Mouse (Mus musculus) layer of hippocampus, postnatal 36 days (tissue): Measurements from ENCODE around the gene Ihh. TPM values are rescaled to one million over a fixed set of nuclear protein-coding genes. Genes with fewer than 3 reads are reported as not detected.

Experiments used
- DNase-seq, 2 experiments: peaks; one replicate each; pipeline ENCODE4 v3.0.0; 2022
- microRNA-seq, 2 experiments: library from miRNA; unstranded; fragments of <30 nt; microRNA quantifications; one replicate each; pipeline ENCODE4 v1.2.0; 2021
- total RNA-seq, 2 experiments: library from RNA; stranded (reverse); gene quantifications; 2 replicates each; pipeline ENCODE4 v1.2.3; 2021

Ihh gene
- total RNA-seq, 2 experiments from 2014 or later, result 0.30 to 0.32 TPM

DNA sequence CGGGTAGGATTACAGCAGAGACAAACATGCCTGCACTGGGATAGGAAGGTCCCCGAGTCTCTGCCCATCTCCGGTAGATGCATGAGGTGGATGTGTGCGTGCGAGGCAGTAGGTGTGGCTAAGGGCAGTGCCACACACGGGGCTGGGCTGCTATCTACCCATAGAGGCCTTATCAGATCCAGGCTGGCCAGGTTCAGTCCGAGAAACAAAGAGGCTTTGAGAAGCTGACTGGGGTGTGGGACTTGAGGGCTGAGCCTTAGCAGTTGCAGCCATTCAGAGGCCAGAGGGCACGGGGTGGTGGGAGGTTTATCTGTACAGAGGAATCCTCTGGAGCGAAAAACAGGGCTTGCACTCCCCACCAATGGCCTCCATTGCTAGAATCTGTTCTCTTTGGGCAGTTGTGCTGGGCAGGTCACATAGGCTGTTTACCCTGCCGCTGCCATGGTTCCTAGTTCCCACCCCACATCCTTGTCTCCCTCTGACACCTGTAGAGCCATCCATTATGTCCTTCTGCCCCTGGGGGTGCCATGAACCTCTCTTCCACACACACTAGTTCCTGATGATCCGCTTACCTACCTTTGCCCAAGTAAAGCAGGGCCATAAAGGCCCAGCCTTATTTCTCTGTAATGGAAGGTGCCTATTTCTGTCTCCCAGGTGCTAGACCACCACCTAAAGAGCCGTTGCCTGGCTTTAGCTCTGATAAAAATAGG is 9.7 kb downstream of the Ihh start:
- no peak for DNase-seq

DNA sequence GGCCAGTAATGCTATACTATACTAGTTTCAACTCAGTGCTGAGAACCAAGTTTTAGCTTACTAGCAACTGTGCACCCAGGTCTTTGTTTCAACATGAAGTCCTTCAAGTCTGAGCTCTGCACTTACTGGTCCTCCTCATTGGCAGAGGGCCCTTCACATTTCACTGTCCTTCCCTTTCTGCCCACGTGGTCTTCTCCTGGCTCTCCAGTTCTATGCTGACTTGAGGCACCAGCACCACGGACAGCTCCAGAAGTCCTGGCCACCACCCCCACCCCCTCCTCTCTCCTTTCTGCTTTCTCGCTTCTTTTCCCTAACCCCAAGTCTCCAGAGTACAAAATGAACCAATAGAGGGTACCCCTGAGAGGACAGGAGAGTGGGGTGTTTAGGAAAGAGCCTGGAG is 11.7 kb downstream of the Ihh start:
- no peak for DNase-seq

DNA sequence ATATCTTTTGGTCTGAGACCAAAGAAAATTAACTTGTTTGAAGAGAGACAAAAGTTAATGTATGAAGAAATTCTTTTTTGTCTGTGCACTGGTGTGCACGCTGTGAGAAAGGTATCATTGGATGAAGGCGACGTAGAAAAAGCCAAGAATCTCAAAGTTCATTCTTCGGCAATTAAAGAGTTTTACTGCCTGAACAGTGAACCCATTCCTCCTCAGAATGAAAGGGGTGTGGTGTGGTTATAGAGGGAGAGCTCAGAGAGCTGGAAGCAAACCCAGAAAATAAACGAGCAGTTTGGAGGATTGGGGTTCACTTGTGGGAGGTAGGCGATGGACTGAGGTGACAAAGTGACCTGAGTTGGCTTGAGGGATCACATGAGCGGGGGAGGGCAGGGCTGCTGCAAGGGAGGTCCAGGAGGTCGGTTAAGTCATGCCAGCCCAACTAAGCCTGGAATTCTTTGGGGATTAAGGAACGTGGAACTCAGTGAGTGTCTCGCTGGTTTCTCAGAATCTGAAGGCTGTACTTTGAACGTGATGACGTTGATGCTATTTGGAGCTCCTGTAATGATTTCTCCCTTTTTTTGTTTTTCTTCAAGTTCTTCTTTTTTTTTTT is 15.1 kb downstream of the Ihh start:
- no peak for DNase-seq

DNA sequence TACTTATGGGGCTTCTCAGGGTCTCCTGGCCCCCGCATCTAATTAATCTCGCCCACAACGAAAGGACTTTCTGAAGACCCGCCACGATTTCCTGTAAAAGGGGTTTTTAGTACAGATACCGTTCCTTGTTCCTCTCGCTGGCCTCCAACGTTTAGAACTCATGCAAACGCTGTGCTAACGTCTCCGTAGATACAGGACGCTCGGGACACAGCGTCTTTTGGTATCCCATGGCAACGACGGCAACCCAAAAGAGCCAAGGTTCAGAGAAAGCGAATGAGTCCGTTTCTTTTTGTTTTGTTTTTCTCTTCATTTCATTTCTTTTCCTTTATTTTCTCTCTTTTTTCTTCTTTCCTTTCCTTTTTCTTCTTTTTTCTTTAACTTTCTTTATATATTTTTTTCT is 16.1 kb downstream of the Ihh start, which contains the start of gene Cfap65:
TSS of gene Cfap65 (minus strand) at position 198 of the 400 bp plus-strand sequence.
- DNase-seq, result peak; percentile 54 to 60

DNA sequence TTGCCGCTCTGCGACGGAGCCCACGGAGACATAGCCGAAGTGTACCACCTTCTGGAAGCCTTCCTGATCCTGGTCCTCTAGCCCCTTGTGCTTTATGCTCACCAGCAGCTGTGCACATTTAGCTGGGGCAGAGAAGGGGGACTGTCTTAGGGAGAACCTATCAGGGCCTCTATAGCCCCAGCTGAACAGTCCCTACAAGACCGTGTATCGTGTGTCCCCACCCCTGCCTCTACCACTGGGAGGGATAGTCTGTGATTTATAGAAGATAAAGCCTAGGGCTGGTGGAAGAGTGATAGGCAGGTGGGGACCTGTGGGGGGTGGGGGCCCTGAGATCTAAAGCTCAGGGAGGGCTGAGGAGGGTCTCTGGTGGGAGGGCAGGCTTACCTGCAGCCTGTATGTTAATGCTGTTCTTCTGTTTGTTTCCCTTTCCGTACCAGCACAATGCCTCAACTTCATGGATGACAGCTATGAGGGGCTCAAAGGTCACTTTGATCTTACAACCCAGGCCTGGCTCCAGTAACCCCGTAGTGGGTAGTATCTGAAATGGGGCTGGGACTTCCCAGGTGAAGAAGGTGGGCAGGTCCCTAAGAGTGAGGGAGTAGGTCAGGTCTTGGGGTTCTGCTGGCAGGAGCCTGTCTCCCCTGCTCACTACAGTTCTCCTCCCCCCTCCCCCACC is 23.7 kb downstream of the Ihh start:
- no peak for DNase-seq

DNA sequence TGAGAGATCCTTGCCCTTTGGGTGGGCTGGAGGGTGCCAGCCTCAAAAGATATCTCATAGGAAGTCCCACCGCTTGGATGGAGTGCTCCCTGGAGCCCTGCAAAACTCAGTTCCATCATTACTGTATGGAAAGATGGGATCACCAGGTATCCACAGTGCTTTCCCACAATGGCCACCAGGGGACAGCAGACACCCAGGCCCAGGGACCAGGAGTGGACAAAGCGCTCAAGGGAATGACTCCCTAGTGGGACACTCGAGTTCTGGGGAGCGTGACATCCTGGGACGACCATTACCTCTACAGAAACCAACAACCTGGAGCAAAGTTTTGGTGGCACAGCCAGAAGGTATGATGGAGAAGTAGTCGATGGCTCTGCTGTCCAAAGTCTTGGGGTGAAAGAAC is 24.8 kb downstream of the Ihh start:
- peak in 1 of 2 experiments; percentile 37 for DNase-seq

DNA sequence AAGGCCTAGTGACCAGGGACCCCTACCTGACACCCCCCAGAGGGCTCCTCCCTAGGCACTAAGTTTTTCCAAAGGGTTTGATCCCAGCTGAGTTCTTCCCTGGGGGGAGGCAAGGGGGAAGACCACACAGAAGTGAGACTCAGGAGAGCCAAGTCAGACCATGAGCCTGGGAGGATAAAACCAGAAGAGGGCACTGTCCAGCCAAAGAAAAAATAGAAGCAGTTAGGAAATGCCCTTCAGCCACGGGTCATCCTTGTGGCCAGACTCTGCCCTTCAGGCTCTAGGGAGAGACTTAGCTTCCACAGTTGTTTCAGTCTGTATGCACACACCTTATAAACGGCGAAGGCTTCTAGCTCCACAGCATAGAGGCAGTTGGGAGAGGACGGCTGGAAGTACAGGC is 27.0 kb downstream of the Ihh start:
- DNase-seq, result no peak

DNA sequence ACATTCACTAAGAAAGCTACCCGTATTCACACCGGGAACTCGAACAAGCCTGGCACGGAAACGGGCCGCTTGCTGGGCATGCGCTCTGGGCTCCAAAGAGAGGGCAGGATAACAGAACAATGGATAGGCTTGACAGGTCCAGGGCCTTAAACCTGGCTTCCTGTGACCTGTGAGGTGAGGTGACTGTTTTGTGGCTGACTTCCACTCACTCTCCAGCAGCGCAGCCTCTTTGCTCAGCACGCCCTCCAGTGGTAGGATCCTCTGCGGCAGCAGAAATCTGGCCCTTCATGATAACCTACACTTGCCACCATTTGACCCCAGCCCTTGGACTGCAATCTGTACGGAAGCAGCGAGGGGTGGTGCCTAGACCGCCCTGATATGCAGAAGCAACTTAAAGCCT is 35.8 kb downstream of the Ihh start:
- no peak for DNase-seq

DNA sequence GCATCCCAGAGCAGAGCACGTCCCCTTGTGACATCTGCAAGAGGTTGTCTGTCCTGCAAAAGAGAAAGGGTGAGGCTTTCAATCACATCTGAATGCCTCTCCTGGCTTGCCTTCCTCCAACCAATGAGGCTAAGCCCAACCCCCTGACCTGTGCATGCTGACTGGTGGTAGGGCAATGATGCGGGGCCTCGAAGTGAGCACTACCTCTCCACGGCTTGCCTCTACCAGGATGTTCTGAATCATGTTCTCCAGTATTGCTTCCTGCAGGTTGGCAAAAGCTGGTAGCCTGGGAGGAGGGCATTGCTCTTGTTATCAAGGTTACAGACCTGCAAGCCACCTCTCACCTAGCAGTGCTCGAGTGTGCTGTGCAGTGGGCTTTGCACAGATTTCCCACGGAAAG is 49.3 kb downstream of the Ihh start:
- no peak for DNase-seq

DNA sequence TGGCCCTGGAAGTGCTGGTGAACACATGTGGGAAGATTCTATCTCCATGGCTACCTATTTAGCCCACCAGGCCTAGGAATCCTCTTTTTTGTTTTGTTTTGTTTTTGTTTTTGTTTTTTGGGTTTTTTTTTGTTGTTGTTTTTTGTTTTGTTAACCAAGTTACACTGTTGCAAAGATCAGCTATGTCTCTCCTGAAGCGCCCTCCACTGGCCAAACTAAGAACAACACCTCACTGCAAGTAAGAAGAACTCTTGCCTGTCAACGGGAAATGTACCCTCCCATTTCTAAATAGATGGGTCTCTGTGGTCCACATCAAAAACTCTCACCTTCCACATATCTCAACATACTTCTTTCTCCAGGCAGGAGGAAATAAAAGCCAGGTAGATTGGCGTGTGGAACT is 49.8 kb downstream of the Ihh start:
- peak in 1 of 2 experiments; percentile 58 for DNase-seq

DNA sequence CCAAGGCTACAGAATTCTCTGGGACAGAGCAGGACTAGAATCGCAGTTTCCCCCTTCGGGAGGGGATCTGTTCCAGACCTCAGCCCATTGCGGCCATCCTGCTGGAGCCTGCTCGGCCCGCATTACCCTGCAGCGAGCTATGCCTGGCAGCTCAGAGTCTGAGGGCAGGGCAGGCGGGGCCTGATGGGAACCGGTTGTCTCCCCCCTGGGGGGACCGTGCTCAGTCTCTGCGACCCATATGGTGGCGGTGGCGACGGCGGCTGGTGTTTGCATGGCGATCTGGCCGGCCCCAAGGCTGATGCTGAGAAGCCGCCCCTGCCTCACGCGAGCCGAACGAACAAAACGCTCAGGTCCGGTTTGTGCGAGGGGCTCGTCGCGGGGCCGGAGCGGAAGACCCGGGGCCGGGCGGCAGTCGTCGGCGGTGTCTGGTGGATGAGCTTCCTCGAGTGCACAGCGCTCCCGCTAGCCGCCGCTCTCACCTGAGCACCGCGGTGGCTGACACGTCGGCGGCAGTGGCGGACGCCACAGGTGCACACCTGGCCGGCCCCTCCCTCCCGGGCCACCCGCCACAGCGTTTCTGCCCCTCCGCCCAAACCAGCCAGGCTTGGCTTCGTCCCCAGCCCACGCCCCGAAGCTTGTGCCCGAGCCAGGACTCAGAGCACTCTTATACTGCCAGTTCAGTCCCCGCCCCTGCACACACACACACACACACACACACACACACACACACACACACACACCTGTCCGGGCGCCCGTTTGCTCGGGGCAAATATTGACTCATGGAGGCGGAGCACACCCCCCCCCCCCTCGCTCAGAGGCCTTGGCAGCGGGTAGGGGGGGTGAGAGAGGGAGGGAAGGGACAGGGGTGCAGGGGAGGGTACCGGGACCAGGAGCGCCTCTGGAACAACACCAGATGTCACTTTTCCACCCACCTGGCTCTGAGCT is 50.9 kb downstream of the Ihh start:
- no peak for DNase-seq

DNA sequence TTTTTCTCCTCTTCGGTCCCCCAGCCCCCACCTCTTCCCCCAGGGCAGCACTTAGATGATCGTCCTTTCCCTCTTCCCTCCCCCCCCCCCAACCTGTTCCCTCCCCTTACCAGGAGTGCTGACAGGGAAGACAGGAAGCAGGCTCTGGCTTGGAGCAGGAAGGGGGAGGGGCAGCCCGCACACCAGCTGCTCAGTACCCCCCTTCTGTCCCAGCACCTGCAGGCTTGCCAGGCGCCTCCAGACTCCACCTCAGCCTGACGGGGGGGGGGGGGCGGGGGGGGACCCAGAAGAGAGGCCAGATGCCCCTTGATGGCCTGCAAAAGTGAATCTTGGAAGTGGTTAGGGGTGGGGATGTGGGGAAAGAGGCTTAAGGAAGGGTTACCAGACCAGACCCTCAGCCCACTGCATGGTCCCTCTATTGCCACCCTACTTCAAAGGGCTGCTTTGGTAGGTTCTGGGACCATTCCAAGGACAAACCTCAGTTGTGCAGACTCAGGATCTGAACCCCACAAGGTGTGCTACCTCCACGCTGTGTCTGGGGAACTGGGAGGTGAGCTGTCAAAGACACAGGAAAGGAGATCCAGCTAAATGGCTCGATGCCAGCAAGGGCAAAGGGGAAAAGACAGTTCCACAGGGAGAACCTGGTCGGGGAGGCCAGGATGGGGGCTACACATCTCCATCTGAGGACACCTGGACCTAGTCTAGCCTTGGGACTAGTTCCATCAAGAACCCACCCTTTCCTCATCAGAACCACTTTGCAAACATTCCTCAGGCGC is 52.6 kb downstream of the Ihh start:
- no peak for DNase-seq

DNA sequence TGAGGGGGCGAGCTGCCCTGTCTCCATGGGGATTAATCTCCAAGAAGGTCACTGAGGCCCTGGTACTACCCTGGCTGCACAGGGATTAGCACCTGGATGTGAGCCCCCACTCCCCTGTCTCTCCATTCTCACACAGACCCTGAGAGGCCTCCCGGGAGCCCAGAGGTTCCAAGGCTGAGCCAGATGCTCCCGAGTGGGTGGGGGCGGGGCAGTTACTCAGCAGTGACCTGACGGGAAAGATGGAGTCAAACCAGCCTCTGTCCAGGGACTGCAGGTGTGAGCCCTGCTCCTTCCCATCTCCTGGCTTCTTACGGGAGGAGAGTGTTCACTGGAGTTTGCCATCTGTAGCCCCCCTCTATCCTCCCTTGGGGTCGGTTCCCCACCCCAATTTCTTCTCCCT is 53.5 kb downstream of the Ihh start:
- DNase-seq, result no peak

Small RNA genes lying within 50 kb of the gene (microRNA-seq; reads per million reads assigned to microRNA genes)
- gene Mir375, result 303 to 396 reads per million in 2 experiments

Other genes with a start within 250 kb of the Ihh start
- 1 to 10 TPM; 1.5 to 1.7 TPM for gene Cyp27a1, start 238.1 kb downstream of the Ihh start, total RNA-seq
- gene Prkag3, start 202.5 kb downstream of the Ihh start, total RNA-seq, result not detected
- gene Wnt6, start 179.8 kb downstream of the Ihh start, total RNA-seq, result under 1 TPM; 0.30 to 0.81 TPM
- gene Wnt10a, start 160.2 kb downstream of the Ihh start, total RNA-seq, result 1 to 10 TPM; 1.8 to 2.6 TPM
- 100 to 1,000 TPM; 194 to 207 TPM for gene Cdk5r2, start 96.7 kb downstream of the Ihh start, total RNA-seq
- gene Fev, start 66.3 kb downstream of the Ihh start, total RNA-seq, result not detected
- not detected for gene Cryba2, start 58.5 kb downstream of the Ihh start, total RNA-seq
- 1 to 10 TPM; 1.5 to 1.8 TPM for gene Cfap65, start 16.1 kb downstream of the Ihh start, total RNA-seq
- 1 to 10 TPM; 2.1 to 2.7 TPM for gene Nhej1, start 173.5 kb upstream of the Ihh start, total RNA-seq
- gene Slc23a3, start 182.2 kb upstream of the Ihh start, total RNA-seq, result under 1 TPM; 0.23 to 0.27 TPM
- 10 to 100 TPM; 26.9 to 33.0 TPM for gene Cnppd1, start 191.0 kb upstream of the Ihh start, total RNA-seq
- 100 to 1,000 TPM; 177 to 178 TPM for gene Retreg2, start 191.1 kb upstream of the Ihh start, total RNA-seq
- gene Zfand2b, start 217.0 kb upstream of the Ihh start, total RNA-seq, result 10 to 100 TPM; 31.2 to 36.2 TPM
- gene Abcb6, start 228.7 kb upstream of the Ihh start, total RNA-seq, result 10 to 100 TPM; 26.1 to 27.2 TPM
- gene Ankzf1, start 240.5 kb upstream of the Ihh start, total RNA-seq, result 10 to 100 TPM; 25.4 to 28.1 TPM
- gene Atg9a, start 240.5 kb upstream of the Ihh start, total RNA-seq, result 100 to 1,000 TPM; 113 to 114 TPM